ENCODE assay signal across 9 mouse cellular contexts in genomic region chr9:108047601-108048565, GRCm38 (mm10). TPM values are rescaled to one million over a fixed set of nuclear protein-coding genes. Genes with fewer than 3 reads are reported as not detected.
DNase-seq lines count a peak whose midpoint lies in the region; ATAC-seq and TF ChIP-seq lines count a peak whose summit lies in the region.
"Had no signal": no experiment of that assay in that cellular context is flagged by ENCODE, and none has a peak within 500 bp of the region (broad histone marks: within the 10 kb centered on the region; RNA-seq: fewer than 3 reads in every experiment).

No protein-coding gene starts in this region.

- no peak for TF ChIP-seq EP300 in lung, postnatal 0 days (IDR thresholded peaks at IDR 0.05)

- H3K9ac ChIP-seq in lung, postnatal 0 days (replicated peaks; ENCODE audit: low read depth) = no peak overlapping the region
- H3K9ac ChIP-seq in forebrain, embryonic 12.5 days = peak overlapping the region; percentile 64
- H3K9ac ChIP-seq in limb, embryonic 14.5 days (ENCODE audit: low read depth, low read length, severe bottlenecking) = peak overlapping the region; percentile 87; the same call in 1 of the 2 replicates

- no peaks in the 10 kb centered on the region for H3K9me3 ChIP-seq in lung, postnatal 0 days (ENCODE audit: low read length)
- H3K9me3 ChIP-seq in forebrain, embryonic 12.5 days = no peaks in the 10 kb centered on the region
- H3K9me3 ChIP-seq in limb, embryonic 14.5 days (ENCODE audit: control insufficient read depth, low read length) = no peaks in the 10 kb centered on the region

- peak overlapping the region; percentile 65 for H3K4me3 ChIP-seq in lung, postnatal 0 days (ENCODE audit: low read depth, low read length)
- peak overlapping the region; percentile 64 for H3K4me3 ChIP-seq in forebrain, embryonic 12.5 days (replicated peaks)
- peak overlapping the region; percentile 83 for H3K4me3 ChIP-seq in limb, embryonic 14.5 days (replicated peaks; ENCODE audit: low read length)
- peak overlapping the region; percentile 62 for H3K4me3 ChIP-seq in small intestine, adult 2 months (ENCODE audit: low read depth, low read length)

- peaks cover 4% of the 10 kb centered on the region; the same call in 1 of the 2 replicates for H3K4me1 ChIP-seq in lung, postnatal 0 days (ENCODE audit: insufficient read depth, low read depth, low read length)
- H3K4me1 ChIP-seq in forebrain, embryonic 12.5 days = peaks cover 31% of the 10 kb centered on the region
- H3K4me1 ChIP-seq in limb, embryonic 14.5 days (ENCODE audit: control insufficient read depth, insufficient read depth, low read length) = peaks cover 5% of the 10 kb centered on the region; the same call in 1 of the 2 replicates
- peaks cover 15% of the 10 kb centered on the region for H3K4me1 ChIP-seq in small intestine, adult 2 months (ENCODE audit: control insufficient read depth, insufficient read depth, insufficient read length, low read length)

- DNase-seq in lung, postnatal 0 days (ENCODE audit: low spot score) = no peak
- DNase-seq in lung, postnatal 36 days = no peak
- DNase-seq in limb, embryonic 14.5 days (ENCODE audit: low spot score) = no peak
- no peak for DNase-seq in embryo, embryonic 10.5 days (ENCODE audit: low spot score)
- no peak for DNase-seq in retina, postnatal 1 day
- no peak for DNase-seq in lung, postnatal 10 days
- DNase-seq: right cerebral cortex, postnatal 25 days had no signal

- peak overlapping the region; percentile 79 for H3K27ac ChIP-seq in lung, postnatal 0 days (ENCODE audit: low read length)
- 0 out of 2 replicates have a peak overlapping the region, but pooled peaks have one; percentile 42 for H3K27ac ChIP-seq in forebrain, embryonic 12.5 days
- peak overlapping the region; percentile 53 for H3K27ac ChIP-seq in limb, embryonic 14.5 days (replicated peaks; ENCODE audit: low read depth, low read length)
- peak overlapping the region; percentile 90 for H3K27ac ChIP-seq in small intestine, adult 2 months (ENCODE audit: insufficient read depth, low read depth, low read length)

- H3K4me2 ChIP-seq in lung, postnatal 0 days (replicated peaks; ENCODE audit: low read depth, low read length) = peak overlapping the region; percentile 90
- peak overlapping the region; percentile 91 for H3K4me2 ChIP-seq in forebrain, embryonic 12.5 days
- peak overlapping the region; percentile 75 for H3K4me2 ChIP-seq in limb, embryonic 14.5 days (replicated peaks; ENCODE audit: low read depth, low read length, severe bottlenecking)

- peaks cover 17% of the 10 kb centered on the region for H3K36me3 ChIP-seq in lung, postnatal 0 days (ENCODE audit: insufficient read depth, low read length)
- H3K36me3 ChIP-seq in forebrain, embryonic 12.5 days (replicated peaks) = peaks cover 63% of the 10 kb centered on the region
- peaks cover 69% of the 10 kb centered on the region for H3K36me3 ChIP-seq in limb, embryonic 14.5 days (ENCODE audit: control insufficient read depth, insufficient read depth, low read length)
- H3K36me3 ChIP-seq in small intestine, adult 2 months (ENCODE audit: control insufficient read depth, insufficient read depth, low read length) = peaks cover 47% of the 10 kb centered on the region

- TF ChIP-seq CTCF in lung, postnatal 0 days (IDR thresholded peaks at IDR 0.05) = no peak
- TF ChIP-seq CTCF in small intestine, adult 2 months (IDR thresholded peaks at IDR 0.05; ENCODE audit: extremely low read depth, insufficient read length, insufficient replicate concordance, low read depth, low read length) = no peak

- no peak for TF ChIP-seq POLR2A in limb, embryonic 14.5 days (IDR thresholded peaks at IDR 0.05; ENCODE audit: borderline replicate concordance, extremely low read depth, insufficient read depth, insufficient read length)
- no peak for TF ChIP-seq POLR2A in small intestine, adult 2 months (IDR thresholded peaks at IDR 0.05; ENCODE audit: low read depth, low read length)

- ATAC-seq in lung, postnatal 0 days = no peak
- no peak for ATAC-seq in forebrain, embryonic 12.5 days (ENCODE audit: low FRiP score)
- ATAC-seq in limb, embryonic 14.5 days (ENCODE audit: low FRiP score, low read depth) = no peak

- no peaks in the 10 kb centered on the region for H3K27me3 ChIP-seq in lung, postnatal 0 days (replicated peaks; ENCODE audit: insufficient read depth, low read length)
- H3K27me3 ChIP-seq in forebrain, embryonic 12.5 days = no peaks in the 10 kb centered on the region
- no peaks in the 10 kb centered on the region for H3K27me3 ChIP-seq in limb, embryonic 14.5 days (ENCODE audit: control insufficient read depth, insufficient read depth, low read length)
- no peaks in the 10 kb centered on the region for H3K27me3 ChIP-seq in small intestine, adult 2 months (ENCODE audit: control insufficient read depth, insufficient read depth, low read length)

- 44% methylated on average over 17 of the region's 17 CpGs for whole genome bisulfite sequencing in lung, postnatal 0 days
- WGBS in forebrain, embryonic 12.5 days = 58% methylated on average over 17 of the region's 17 CpGs
- WGBS in limb, embryonic 14.5 days = 47% methylated on average over 17 of the region's 17 CpGs
- WGBS in small intestine, adult 2 months = 34% methylated on average over 17 of the region's 17 CpGs

RNA-seq across cellular contexts. Expression of gene Gmppb, which starts 1.2 kb away (rescaled TPM):
- 25.5 and 26.5 TPM in 2 replicates for polyA plus RNA-seq in lung, postnatal 0 days (2015; fragmentation: Nextera tagmentation; extraction: Ambion mirVana)
- polyA plus RNA-seq in forebrain, embryonic 12.5 days (2016; fragmentation: Nextera tagmentation; extraction: Ambion mirVana) = 18.2 and 19.3 TPM in 2 replicates
- 30.4 and 32.1 TPM in 2 replicates for polyA plus RNA-seq in limb, embryonic 14.5 days (2012; rRNA removed)
- polyA plus RNA-seq in limb, embryonic 14.5 days (2014; fragmentation: Nextera tagmentation; extraction: Ambion mirVana) = 37.4 and 41.3 TPM in 2 replicates
- polyA plus RNA-seq in small intestine, adult 2 months (2012; rRNA removed) = 34.5 and 56.7 TPM in 2 replicates

RNA-seq across cellular contexts. Expression of gene Amigo3, which starts 5.1 kb away (rescaled TPM):
- polyA plus RNA-seq in lung, postnatal 0 days (2015; fragmentation: Nextera tagmentation; extraction: Ambion mirVana) = 1.6 and 1.7 TPM in 2 replicates
- polyA plus RNA-seq in forebrain, embryonic 12.5 days (2016; fragmentation: Nextera tagmentation; extraction: Ambion mirVana) = 3.6 and 3.8 TPM in 2 replicates
- 5.0 and 6.8 TPM in 2 replicates for polyA plus RNA-seq in limb, embryonic 14.5 days (2012; rRNA removed)
- polyA plus RNA-seq in limb, embryonic 14.5 days (2014; fragmentation: Nextera tagmentation; extraction: Ambion mirVana) = 4.7 and 4.8 TPM in 2 replicates
- 6.1 and 12.0 TPM in 2 replicates for polyA plus RNA-seq in small intestine, adult 2 months (2012; rRNA removed)

RNA-seq across cellular contexts. Expression of gene Mst1, which starts 32.4 kb away (rescaled TPM):
- polyA plus RNA-seq in lung, postnatal 0 days (2015; fragmentation: Nextera tagmentation; extraction: Ambion mirVana) = 0.62 and 1.1 TPM in 2 replicates
- 0.27 and 0.41 TPM in 2 replicates for polyA plus RNA-seq in forebrain, embryonic 12.5 days (2016; fragmentation: Nextera tagmentation; extraction: Ambion mirVana)
- polyA plus RNA-seq in limb, embryonic 14.5 days (2012; rRNA removed) = 0.93 and 1.1 TPM in 2 replicates
- polyA plus RNA-seq in limb, embryonic 14.5 days (2014; fragmentation: Nextera tagmentation; extraction: Ambion mirVana) = 1.3 and 1.6 TPM in 2 replicates
- polyA plus RNA-seq in small intestine, adult 2 months (2012; rRNA removed) = 0.18 and 0.35 TPM in 2 replicates

RNA-seq across cellular contexts. Expression of gene Rnf123, which starts 35.3 kb away (rescaled TPM):
- 19.7 and 20.4 TPM in 2 replicates for polyA plus RNA-seq in lung, postnatal 0 days (2015; fragmentation: Nextera tagmentation; extraction: Ambion mirVana)
- 36.9 and 41.2 TPM in 2 replicates for polyA plus RNA-seq in forebrain, embryonic 12.5 days (2016; fragmentation: Nextera tagmentation; extraction: Ambion mirVana)
- polyA plus RNA-seq in limb, embryonic 14.5 days (2012; rRNA removed) = 67.9 and 89.0 TPM in 2 replicates
- polyA plus RNA-seq in limb, embryonic 14.5 days (2014; fragmentation: Nextera tagmentation; extraction: Ambion mirVana) = 32.4 and 33.0 TPM in 2 replicates
- 48.3 and 86.7 TPM in 2 replicates for polyA plus RNA-seq in small intestine, adult 2 months (2012; rRNA removed)

RNA-seq across cellular contexts. Expression of gene Ip6k1, which starts 45.6 kb away (rescaled TPM):
- polyA plus RNA-seq in lung, postnatal 0 days (2015; fragmentation: Nextera tagmentation; extraction: Ambion mirVana) = 52.0 and 53.9 TPM in 2 replicates
- polyA plus RNA-seq in forebrain, embryonic 12.5 days (2016; fragmentation: Nextera tagmentation; extraction: Ambion mirVana) = 82.3 and 88.2 TPM in 2 replicates
- 83.3 and 105 TPM in 2 replicates for polyA plus RNA-seq in limb, embryonic 14.5 days (2012; rRNA removed)
- 34.6 and 40.4 TPM in 2 replicates for polyA plus RNA-seq in limb, embryonic 14.5 days (2014; fragmentation: Nextera tagmentation; extraction: Ambion mirVana)
- 70.7 and 160 TPM in 2 replicates for polyA plus RNA-seq in small intestine, adult 2 months (2012; rRNA removed)
